Mouse (Mus musculus) neural tube, embryonic 13.5 days (tissue): ENCODE data around the gene Gpcpd1. TPM values are rescaled to one million over a fixed set of nuclear protein-coding genes. Genes with fewer than 3 reads are reported as not detected.
A peak's percentile ranks its signal among the peaks of the same experiment; 100 is the strongest.
"Not testable (repeated sequence)": the region's sequence is repeated elsewhere in the genome, so short reads cannot be mapped to it uniquely, and the experiment has no call there.

Source experiments
- ATAC-seq: fragments of 200-750 bp; cut with Nextera tagmentation; 2 replicates; pipeline ENCODE4 v1.8.0; 2017; ENCODE audit warnings: low read depth, mild to moderate bottlenecking, moderate TSS enrichment, moderate library complexity
- H3K27ac ChIP-seq: fragments of 300-500 bp; sonication (generic); replicated peaks from 2 replicates; pipeline ENCODE4 v1.5.1; 2015; ENCODE audit warnings: moderate library complexity, mild to moderate bottlenecking, inconsistent platforms
- H3K27me3 ChIP-seq: fragments of 300-500 bp; sonication (generic); 2 replicates; pipeline ENCODE4 v1.6.1; 2015; ENCODE audit warnings: mild to moderate bottlenecking, inconsistent platforms
- H3K36me3 ChIP-seq: fragments of 300-500 bp; sonication (generic); 2 replicates; pipeline ENCODE4 v1.6.1; 2015; ENCODE audit warnings: mild to moderate bottlenecking, inconsistent platforms
- H3K4me1 ChIP-seq: fragments of 300-500 bp; sonication (generic); replicated peaks from 2 replicates; pipeline ENCODE4 v1.6.1; 2015; ENCODE audit warnings: inconsistent platforms
- H3K4me2 ChIP-seq: fragments of 300-500 bp; sonication (generic); 2 replicates; pipeline ENCODE4 v1.6.1; 2015; ENCODE audit warnings: inconsistent platforms, mild to moderate bottlenecking, moderate library complexity
- H3K4me3 ChIP-seq: fragments of 300-500 bp; sonication (generic); 2 replicates; pipeline ENCODE4 v1.5.1; 2015; ENCODE audit warnings: mild to moderate bottlenecking, inconsistent platforms
- H3K9ac ChIP-seq: fragments of 300-500 bp; sonication (generic); 2 replicates; pipeline ENCODE4 v1.6.1; 2015; ENCODE audit warnings: moderate library complexity, mild to moderate bottlenecking, inconsistent platforms
- H3K9me3 ChIP-seq: fragments of 300-500 bp; sonication (generic); 2 replicates; pipeline ENCODE4 v1.6.1; 2016; ENCODE audit warnings: inconsistent platforms
- WGBS: fragments of 180-500 bp; shearing (Covaris S2); methylation state at CpG from one replicate; pipeline ENCODE4 v1.1.7; 2015; 5-methylcytosine and 5-hydroxymethylcytosine counted together
- polyA plus RNA-seq: library from polyadenylated mRNA; unstranded; fragments of >200 nt; fragmentation: Nextera tagmentation; extraction: Ambion mirVana; gene quantifications from 2 replicates; pipeline ENCODE4 v1.2.1, GENCODE M21; 2015

Gpcpd1 gene
- polyA plus RNA-seq, 1 experiment from 2014 or later = 89.7 TPM

DNA sequence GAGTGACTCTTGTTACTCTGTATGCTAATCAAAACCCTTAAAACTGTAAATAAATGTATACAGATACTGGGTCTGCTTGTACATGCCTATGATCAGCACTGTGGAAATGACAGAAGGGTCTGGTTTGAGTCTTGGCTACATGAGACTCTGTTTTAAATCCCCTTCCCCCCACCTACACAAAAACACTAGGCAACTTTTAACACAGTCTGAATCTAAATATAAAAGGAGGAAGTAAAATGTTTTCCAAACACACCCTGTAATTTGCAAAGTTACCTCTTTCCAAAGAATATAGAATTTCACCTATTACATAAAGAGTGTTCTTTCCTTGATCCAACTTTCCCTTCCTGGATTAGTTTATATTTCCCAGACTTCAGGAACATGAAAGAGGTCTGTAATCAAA, 14.2 kb upstream of the Gpcpd1 start:
- ATAC-seq = no peak
- Histone ChIP-seq H3K36me3 (no peaks in the 10 kb centered on the region), H3K9ac (no peak overlapping the region), H3K4me1 (no peaks in the 10 kb centered on the region), H3K27me3 (no peaks in the 10 kb centered on the region), H3K4me3 (no peak overlapping the region), H3K4me2 (no peak overlapping the region), H3K27ac (no peak overlapping the region), H3K9me3 (no peaks in the 10 kb centered on the region)

- H3K4me1 ChIP-seq = no peaks in the 10 kb centered on the region
- ATAC-seq = no peak
- no peaks in the 10 kb centered on the region for H3K36me3 ChIP-seq
- H3K27me3 ChIP-seq = no peaks in the 10 kb centered on the region
- no peak overlapping the region for H3K4me2 ChIP-seq
- H3K9ac ChIP-seq = no peak overlapping the region
- no peaks in the 10 kb centered on the region for H3K9me3 ChIP-seq
- H3K27ac ChIP-seq = no peak overlapping the region
- whole genome bisulfite sequencing = 86% methylated on average over 4 of the region's 4 CpGs
- H3K4me3 ChIP-seq = no peak overlapping the region
These were observed 12.6 kb upstream of the Gpcpd1 start for GRCm38 (mm10) chr2:132600081-132600480.

DNA sequence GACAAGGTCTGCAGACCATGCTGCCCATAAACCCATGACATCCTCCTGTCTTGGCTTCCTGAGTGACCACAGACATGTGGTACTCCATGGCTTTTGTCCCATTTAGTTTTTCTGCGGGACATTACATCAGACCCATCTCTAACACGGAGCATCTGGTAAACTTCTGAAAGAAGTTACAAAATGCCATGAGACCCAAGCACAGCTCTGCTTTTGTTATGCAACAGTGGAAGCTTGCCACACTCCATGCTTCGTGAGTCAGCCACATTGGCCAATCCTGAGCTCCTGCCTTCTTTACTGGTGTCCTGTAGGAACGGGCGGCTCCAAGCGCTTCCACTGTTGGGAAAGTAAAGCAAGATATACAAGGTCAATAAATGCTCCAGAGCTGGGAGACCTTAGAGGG, 11.6 kb upstream of the Gpcpd1 start:
- Histone ChIP-seq H3K4me2 (no peak overlapping the region), H3K36me3 (no peaks in the 10 kb centered on the region), H3K27ac (no peak overlapping the region), H3K27me3 (no peaks in the 10 kb centered on the region), H3K4me3 (no peak overlapping the region), H3K9ac (no peak overlapping the region), H3K9me3 (no peaks in the 10 kb centered on the region), H3K4me1 (no peaks in the 10 kb centered on the region)
- WGBS = 89% methylated on average over 6 of the region's 6 CpGs
- no peak for ATAC-seq

DNA sequence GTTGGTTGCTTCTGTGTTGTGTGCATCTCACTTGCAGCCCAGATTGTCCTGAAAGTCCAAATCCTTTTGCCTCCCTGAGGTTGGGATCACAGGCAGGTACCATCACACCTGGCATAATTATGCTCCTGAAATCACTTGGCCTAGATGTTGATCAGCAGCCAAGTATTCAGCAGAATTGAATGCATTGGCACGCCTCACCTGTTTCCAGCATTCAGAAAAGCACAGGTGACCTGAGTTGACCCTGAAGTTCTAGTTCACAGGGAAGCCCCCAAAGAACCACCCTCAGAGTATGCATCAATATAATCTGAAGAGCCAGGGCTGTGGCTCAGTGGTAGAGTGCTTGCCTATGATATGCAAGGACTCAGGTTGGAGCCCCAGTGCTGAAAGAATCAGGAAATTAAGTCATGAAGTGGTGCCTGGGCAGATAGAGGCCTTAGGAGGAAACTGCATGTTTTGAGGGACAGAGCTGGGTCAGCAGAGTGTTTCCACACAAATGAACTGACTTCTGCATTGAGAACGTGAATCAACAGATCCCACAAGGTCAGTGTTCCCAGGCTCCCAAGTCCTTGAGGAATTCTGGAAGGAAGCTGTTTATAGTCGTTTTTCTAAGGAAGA, 10.4 kb upstream of the Gpcpd1 start:
- Histone ChIP-seq H3K27ac (no peak overlapping the region), H3K27me3 (no peaks in the 10 kb centered on the region), H3K36me3 (no peaks in the 10 kb centered on the region), H3K4me1 (no peaks in the 10 kb centered on the region), H3K9ac (no peak overlapping the region), H3K9me3 (no peaks in the 10 kb centered on the region), H3K4me2 (no peak overlapping the region), H3K4me3 (no peak overlapping the region)
- ATAC-seq = no peak
- WGBS = 74% methylated on average over 3 of the region's 3 CpGs

GRCm38 (mm10) chr2:132597226-132597625, 9.7 kb upstream of the Gpcpd1 start:
- Histone ChIP-seq H3K9ac (no peak overlapping the region), H3K4me2 (no peak overlapping the region), H3K36me3 (no peaks in the 10 kb centered on the region), H3K27me3 (no peaks in the 10 kb centered on the region), H3K4me3 (no peak overlapping the region), H3K27ac (no peak overlapping the region), H3K4me1 (no peaks in the 10 kb centered on the region), H3K9me3 (no peaks in the 10 kb centered on the region)
- ATAC-seq = no peak
- 77% methylated on average over 8 of the region's 8 CpGs for whole genome bisulfite sequencing

DNA sequence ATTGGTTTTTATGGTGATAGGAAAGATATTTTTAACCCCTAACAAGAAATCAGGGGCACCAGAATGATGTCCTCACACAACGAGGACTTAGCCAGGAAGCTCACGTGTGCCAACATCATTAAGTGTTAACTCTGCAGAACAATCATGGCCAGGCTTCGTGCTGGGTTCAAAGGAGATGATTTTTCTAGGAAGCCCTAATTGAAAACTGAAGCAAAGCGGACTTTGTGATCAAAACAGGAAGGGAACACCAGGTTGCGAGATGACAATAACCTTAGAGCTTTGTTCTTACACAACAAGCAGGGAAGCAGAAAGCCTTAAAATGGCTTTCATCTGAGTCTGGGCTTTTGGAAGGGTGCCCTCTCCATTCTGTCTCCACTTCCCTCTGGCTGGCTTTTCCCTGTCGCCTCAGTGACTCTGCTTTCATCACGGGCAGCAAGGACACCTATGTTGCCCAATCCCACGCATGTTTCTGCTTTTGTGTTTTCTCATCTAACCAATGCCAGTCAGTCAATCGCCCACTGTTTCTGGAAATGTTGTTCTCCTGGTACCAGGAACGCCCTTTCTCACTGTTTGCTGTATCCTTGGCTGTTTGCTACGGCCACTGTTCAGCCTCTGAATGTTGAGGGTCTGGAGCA, 8.2 kb upstream of the Gpcpd1 start:
- Histone ChIP-seq H3K9me3 (no peaks in the 10 kb centered on the region), H3K4me2 (no peak overlapping the region), H3K4me3 (no peak overlapping the region), H3K9ac (no peak overlapping the region), H3K36me3 (no peaks in the 10 kb centered on the region), H3K27me3 (no peaks in the 10 kb centered on the region), H3K4me1 (no peaks in the 10 kb centered on the region), H3K27ac (0 out of 2 replicates have a peak overlapping the region, but pooled peaks have one; percentile 23)
- ATAC-seq = no peak
- 86% methylated on average over 11 of the region's 11 CpGs for WGBS

GRCm38 (mm10) chr2:132592126-132592525, 4.6 kb upstream of the Gpcpd1 start:
- WGBS = 93% methylated on average over 3 of the region's 3 CpGs
- ATAC-seq = no peak

GRCm38 (mm10) chr2:132591579-132591978, 4.0 kb upstream of the Gpcpd1 start:
- H3K9me3 ChIP-seq, H3K9ac ChIP-seq, ATAC-seq, H3K4me1 ChIP-seq, H3K27me3 ChIP-seq, H3K27ac ChIP-seq, H3K36me3 ChIP-seq, H3K4me2 ChIP-seq, H3K4me3 ChIP-seq: not testable (repeated sequence)
- 83% methylated on average over 3 of the region's 3 CpGs for WGBS

More at GRCm38 (mm10) chr2:132592126-132592525, 4.6 kb upstream of the Gpcpd1 start:
- Histone ChIP-seq H3K9ac (no peak overlapping the region), H3K4me3 (no peak overlapping the region), H3K9me3 (no peaks in the 10 kb centered on the region), H3K36me3 (no peaks in the 10 kb centered on the region), H3K4me2 (no peak overlapping the region), H3K27me3 (no peaks in the 10 kb centered on the region), H3K27ac (no peak overlapping the region), H3K4me1 (no peaks in the 10 kb centered on the region)

DNA sequence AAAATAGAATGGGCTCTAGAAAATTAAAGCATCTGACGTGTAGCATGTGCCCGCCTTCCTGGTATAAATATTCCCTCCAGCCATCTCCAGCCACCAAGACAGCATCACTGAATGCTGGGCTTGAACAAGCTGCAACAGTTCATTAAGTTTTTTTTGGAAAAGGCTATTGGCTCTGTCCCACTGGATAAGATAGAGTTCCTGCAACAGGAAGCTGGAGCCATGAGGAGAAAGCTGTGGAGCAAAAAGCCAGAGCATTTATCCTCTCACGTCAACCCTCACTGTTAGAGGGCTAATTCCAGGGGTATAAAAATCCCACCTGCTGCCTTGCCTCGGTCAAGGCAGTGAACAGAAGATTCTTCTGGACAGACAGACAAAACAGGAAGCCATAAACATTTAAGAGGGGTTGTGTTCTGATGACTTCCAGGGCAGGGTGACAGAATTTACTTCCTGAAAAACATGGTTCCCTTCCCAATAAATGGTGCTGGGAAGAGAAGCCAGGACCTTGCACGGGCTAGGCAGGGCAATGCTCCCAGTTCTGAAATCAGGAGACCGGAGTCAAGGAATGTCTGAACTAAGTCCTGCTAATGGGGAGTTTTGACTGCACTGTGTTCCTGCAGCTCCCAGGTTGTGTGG, 2.5 kb upstream of the Gpcpd1 start:
- H3K9ac ChIP-seq = no peak overlapping the region
- no peaks in the 10 kb centered on the region for H3K27me3 ChIP-seq
- ATAC-seq = no peak
- no peak overlapping the region for H3K27ac ChIP-seq
- 60% methylated on average over 6 of the region's 6 CpGs for WGBS
- no peaks in the 10 kb centered on the region for H3K9me3 ChIP-seq
- H3K4me3 ChIP-seq = no peak overlapping the region
- H3K36me3 ChIP-seq = no peaks in the 10 kb centered on the region
- no peak overlapping the region for H3K4me2 ChIP-seq
- H3K4me1 ChIP-seq = no peaks in the 10 kb centered on the region

DNA sequence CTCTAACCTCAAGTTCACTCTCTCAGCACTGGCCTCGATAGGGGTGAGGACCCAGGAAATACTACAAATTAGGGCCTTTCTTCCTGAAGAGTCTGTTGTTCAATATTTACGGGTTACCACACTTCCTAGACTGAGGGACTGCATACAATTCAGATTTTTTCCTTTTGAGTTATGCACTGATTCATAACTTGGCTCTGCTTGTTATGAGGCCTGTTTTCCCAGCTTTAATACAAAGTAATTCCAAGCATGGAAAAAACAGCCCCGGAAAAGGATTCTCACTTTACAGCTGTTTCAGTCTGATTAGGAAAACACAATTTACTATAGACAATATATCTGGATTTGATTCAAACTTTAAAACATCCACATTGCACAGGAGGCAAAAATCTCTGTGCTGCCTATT, 1.5 kb downstream of the Gpcpd1 start:
- 80% methylated on average over 3 of the region's 3 CpGs for WGBS
- Histone ChIP-seq H3K9me3 (no peaks in the 10 kb centered on the region), H3K4me2 (no peak overlapping the region), H3K4me3 (no peak overlapping the region), H3K9ac (no peak overlapping the region), H3K4me1 (peaks cover 19% of the 10 kb centered on the region), H3K27me3 (no peaks in the 10 kb centered on the region), H3K27ac (no peak overlapping the region), H3K36me3 (no peaks in the 10 kb centered on the region)
- no peak for ATAC-seq

- 79% methylated on average over 1 of the region's 1 CpGs for WGBS
- H3K36me3 ChIP-seq = no peaks in the 10 kb centered on the region
- no peak for ATAC-seq
- no peak overlapping the region for H3K9ac ChIP-seq
- H3K4me3 ChIP-seq = no peak overlapping the region
- no peak overlapping the region for H3K4me2 ChIP-seq
- H3K27me3 ChIP-seq = no peaks in the 10 kb centered on the region
- H3K27ac ChIP-seq = no peak overlapping the region
- no peaks in the 10 kb centered on the region for H3K9me3 ChIP-seq
- H3K4me1 ChIP-seq = peaks cover 19% of the 10 kb centered on the region
These were observed 3.3 kb downstream of the Gpcpd1 start for GRCm38 (mm10) chr2:132584191-132584590.

GRCm38 (mm10) chr2:132583126-132583525, 4.4 kb downstream of the Gpcpd1 start:
- peaks cover 19% of the 10 kb centered on the region for H3K4me1 ChIP-seq
- ATAC-seq = no peak
- H3K36me3 ChIP-seq = no peaks in the 10 kb centered on the region
- H3K4me3 ChIP-seq = no peak overlapping the region
- 83% methylated on average over 3 of the region's 3 CpGs for whole genome bisulfite sequencing
- H3K9me3 ChIP-seq = no peaks in the 10 kb centered on the region
- no peaks in the 10 kb centered on the region for H3K27me3 ChIP-seq
- H3K27ac ChIP-seq = peak overlapping the region; percentile 33; the same call in 1 of the 2 replicates
- H3K4me2 ChIP-seq = no peak overlapping the region
- H3K9ac ChIP-seq = no peak overlapping the region
